Mouse (Mus musculus) T-helper 2 cell (primary cell): ENCODE results near the gene Cacna1c.

Experiments used
- in situ Hi-C: fragments of 300-600 bp; cut with MboI, MseI; formaldehyde crosslinking; loops from one replicate; pipeline ENCODE4 v1.15.1; 2025; ENCODE audit warnings: high pct_unique_total_duplicates

Cacna1c gene

GRCm38 (mm10) chr6:119145109-119145508 is 51.1 kb downstream of the Cacna1c start:
- in situ Hi-C loops = loop anchor here (10.0 to 25.0 kb wide), 2 partner anchors 508 to 810 kb away; no protein-coding TSS in a partner anchor

- in situ Hi-C loops = loop anchor here (25.0 kb wide), 1 partner anchor 502 kb away; no protein-coding TSS in a partner anchor
Measured at GRCm38 (mm10) chr6:119139561-119139960, 56.7 kb downstream of the Cacna1c start.

- in situ Hi-C loops = loop anchor here (25.0 kb wide), 1 partner anchor 500 kb away; no protein-coding TSS in a partner anchor
Measured at GRCm38 (mm10) chr6:119137768-119138167, 58.5 kb downstream of the Cacna1c start.

GRCm38 (mm10) chr6:119132863-119133262 is 63.4 kb downstream of the Cacna1c start:
- in situ Hi-C loops = loop anchor here (25.0 kb wide), 1 partner anchor 496 kb away; no protein-coding TSS in a partner anchor

- in situ Hi-C loops = loop anchor here (25.0 kb wide), 1 partner anchor 495 kb away; no protein-coding TSS in a partner anchor
Measured at GRCm38 (mm10) chr6:119132111-119132735, 64.0 kb downstream of the Cacna1c start.

GRCm38 (mm10) chr6:119129664-119130063 is 66.6 kb downstream of the Cacna1c start:
- in situ Hi-C loops = loop anchor here (25.0 kb wide), 1 partner anchor 492 kb away; no protein-coding TSS in a partner anchor

GRCm38 (mm10) chr6:119128521-119128920 is 67.7 kb downstream of the Cacna1c start:
- in situ Hi-C loops = loop anchor here (25.0 kb wide), 1 partner anchor 491 kb away; no protein-coding TSS in a partner anchor

- in situ Hi-C loops = loop anchor here (25.0 kb wide), 1 partner anchor 491 kb away; no protein-coding TSS in a partner anchor
Measured at GRCm38 (mm10) chr6:119128076-119128475, 68.1 kb downstream of the Cacna1c start.

GRCm38 (mm10) chr6:119126991-119127390 is 69.2 kb downstream of the Cacna1c start:
- in situ Hi-C loops = loop anchor here (25.0 kb wide), 1 partner anchor 490 kb away; no protein-coding TSS in a partner anchor

GRCm38 (mm10) chr6:119118371-119118770 is 77.8 kb downstream of the Cacna1c start:
- in situ Hi-C loops = no loop called here

- in situ Hi-C loops = no loop called here
Measured at GRCm38 (mm10) chr6:119116290-119116689, 79.9 kb downstream of the Cacna1c start.

GRCm38 (mm10) chr6:119113362-119113761 is 82.9 kb downstream of the Cacna1c start:
- in situ Hi-C loops = no loop called here

- in situ Hi-C loops = no loop called here
Measured at GRCm38 (mm10) chr6:119110369-119110768, 85.8 kb downstream of the Cacna1c start.

- in situ Hi-C loops = no loop called here
Measured at GRCm38 (mm10) chr6:119108466-119109394, 87.5 kb downstream of the Cacna1c start.

GRCm38 (mm10) chr6:119107856-119108465 is 88.3 kb downstream of the Cacna1c start:
- in situ Hi-C loops = no loop called here

GRCm38 (mm10) chr6:119107140-119107855 is 88.9 kb downstream of the Cacna1c start:
- in situ Hi-C loops = no loop called here

- in situ Hi-C loops = no loop called here
Measured at GRCm38 (mm10) chr6:119106726-119107125, 89.5 kb downstream of the Cacna1c start.

- in situ Hi-C loops = no loop called here
Measured at GRCm38 (mm10) chr6:119105651-119106595, 90.3 kb downstream of the Cacna1c start.

- in situ Hi-C loops = loop anchor here (5.0 kb wide), 1 partner anchor 107 kb away; no protein-coding TSS in a partner anchor
Measured at GRCm38 (mm10) chr6:119104246-119104645, 92.0 kb downstream of the Cacna1c start.

GRCm38 (mm10) chr6:119102936-119103335 is 93.3 kb downstream of the Cacna1c start:
- in situ Hi-C loops = loop anchor here (5.0 kb wide), 1 partner anchor 106 kb away; no protein-coding TSS in a partner anchor
